ENCODE assay signal across 8 mouse cellular contexts in the genomic region with DNA sequence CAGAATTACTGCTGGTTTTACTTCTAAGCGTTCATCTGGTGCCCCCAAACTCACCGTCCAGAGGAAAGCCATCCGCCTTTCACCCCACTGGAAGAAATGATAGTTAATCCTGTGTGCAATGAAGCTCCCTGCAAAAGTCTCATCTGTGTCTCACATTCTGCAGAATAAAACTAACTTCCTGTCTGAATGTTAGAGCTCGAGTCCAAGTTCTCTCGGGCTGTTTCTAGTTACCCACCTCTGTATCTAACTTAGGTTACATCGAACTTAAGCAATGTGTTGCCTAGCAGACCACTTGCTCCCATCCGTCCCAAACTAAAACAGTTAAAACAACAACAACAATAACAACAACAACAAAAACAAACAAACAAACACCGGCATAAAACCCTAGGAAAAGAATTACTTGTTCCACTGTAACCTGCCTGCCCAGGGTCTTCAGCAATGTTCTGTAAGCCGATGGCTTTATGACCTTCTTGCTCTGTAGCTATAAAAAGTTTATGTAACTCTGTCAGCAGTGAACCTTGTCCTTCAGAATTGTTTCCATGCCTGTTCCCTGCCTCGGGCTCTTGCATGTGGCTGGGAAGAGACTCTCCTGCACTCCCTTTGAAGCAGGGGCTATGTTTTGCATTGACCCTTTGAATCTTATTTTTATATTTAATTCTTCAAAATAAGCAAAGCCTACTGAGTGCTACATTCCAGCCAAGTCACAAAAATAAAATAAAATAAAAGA. TPM values are rescaled to one million over a fixed set of nuclear protein-coding genes. Genes with fewer than 3 reads are reported as not detected.
DNase-seq lines count a peak whose midpoint lies in the region; ATAC-seq and TF ChIP-seq lines count a peak whose summit lies in the region.

No protein-coding gene starts in this region.

- peak overlapping the region; percentile 92 for H3K4me2 ChIP-seq in lung, postnatal 0 days (replicated peaks; ENCODE audit: low read depth, low read length)
- H3K4me2 ChIP-seq in forebrain, embryonic 12.5 days: peak overlapping the region; percentile 87
- H3K4me2 ChIP-seq in kidney, embryonic 16.5 days (replicated peaks; ENCODE audit: low read depth, low read length): peak overlapping the region; percentile 57
- peak overlapping the region; percentile 77 for H3K4me2 ChIP-seq in neural tube, embryonic 13.5 days

- DNase-seq in lung, postnatal 0 days (ENCODE audit: low spot score): no peak
- no peak for DNase-seq in lung, postnatal 14 days
- no peak for DNase-seq in right cerebral cortex, postnatal 10 days (ENCODE audit: low spot score in 2 of 2)
- no peak for DNase-seq in right cerebral cortex, postnatal 14 days
- DNase-seq in MN1 (ENCODE audit: low spot score): no peak

- no peak for ATAC-seq in lung, postnatal 0 days
- no peak; the same call in 1 of the 2 replicates for ATAC-seq in forebrain, embryonic 12.5 days (ENCODE audit: low FRiP score)
- ATAC-seq in kidney, embryonic 16.5 days (ENCODE audit: low FRiP score, low TSS enrichment): peak; percentile 24
- ATAC-seq in neural tube, embryonic 13.5 days (ENCODE audit: low read depth): no peak

- WGBS in lung, postnatal 0 days: 15% methylated on average over 10 of the region's 10 CpGs
- WGBS in forebrain, embryonic 12.5 days: 66% methylated on average over 10 of the region's 10 CpGs
- 20% methylated on average over 10 of the region's 10 CpGs for WGBS in kidney, embryonic 16.5 days
- WGBS in neural tube, embryonic 13.5 days: 54% methylated on average over 10 of the region's 10 CpGs

- no peak for TF ChIP-seq EP300 in lung, postnatal 0 days (IDR thresholded peaks at IDR 0.05)

- 0 out of 2 replicates have a peak overlapping the region, but pooled peaks have one; percentile 47 for H3K27ac ChIP-seq in lung, postnatal 0 days (ENCODE audit: low read length)
- H3K27ac ChIP-seq in forebrain, embryonic 12.5 days: no peak overlapping the region
- peak overlapping the region; percentile 75 for H3K27ac ChIP-seq in kidney, embryonic 16.5 days (ENCODE audit: low read length)
- no peak overlapping the region for H3K27ac ChIP-seq in neural tube, embryonic 13.5 days (replicated peaks)

- TF ChIP-seq CTCF in lung, postnatal 0 days (IDR thresholded peaks at IDR 0.05): no peak

- H3K36me3 ChIP-seq in lung, postnatal 0 days (ENCODE audit: insufficient read depth, low read length): no peaks in the 10 kb centered on the region
- H3K36me3 ChIP-seq in forebrain, embryonic 12.5 days (replicated peaks): no peaks in the 10 kb centered on the region
- H3K36me3 ChIP-seq in kidney, embryonic 16.5 days (ENCODE audit: insufficient read depth, low read length): no peaks in the 10 kb centered on the region
- no peaks in the 10 kb centered on the region for H3K36me3 ChIP-seq in neural tube, embryonic 13.5 days

- 0 out of 2 replicates have a peak overlapping the region, but pooled peaks have one; percentile 19 for H3K9ac ChIP-seq in lung, postnatal 0 days (replicated peaks; ENCODE audit: low read depth)
- H3K9ac ChIP-seq in forebrain, embryonic 12.5 days: peak overlapping the region; percentile 71
- H3K9ac ChIP-seq in kidney, embryonic 16.5 days (replicated peaks; ENCODE audit: low read length): peak overlapping the region; percentile 66
- H3K9ac ChIP-seq in neural tube, embryonic 13.5 days: peak overlapping the region; percentile 71; the same call in 1 of the 2 replicates

- peaks cover 16% of the 10 kb centered on the region; the same call in 1 of the 2 replicates for H3K4me1 ChIP-seq in lung, postnatal 0 days (ENCODE audit: insufficient read depth, low read depth, low read length)
- peaks cover 17% of the 10 kb centered on the region for H3K4me1 ChIP-seq in forebrain, embryonic 12.5 days
- H3K4me1 ChIP-seq in kidney, embryonic 16.5 days (ENCODE audit: insufficient read depth, low read length): peaks cover 42% of the 10 kb centered on the region
- H3K4me1 ChIP-seq in neural tube, embryonic 13.5 days (replicated peaks): peaks cover 20% of the 10 kb centered on the region

- no peaks in the 10 kb centered on the region for H3K9me3 ChIP-seq in lung, postnatal 0 days (ENCODE audit: low read length)
- no peaks in the 10 kb centered on the region for H3K9me3 ChIP-seq in forebrain, embryonic 12.5 days
- no peaks in the 10 kb centered on the region for H3K9me3 ChIP-seq in kidney, embryonic 16.5 days (ENCODE audit: low read length)
- H3K9me3 ChIP-seq in neural tube, embryonic 13.5 days: no peaks in the 10 kb centered on the region

- H3K4me3 ChIP-seq in lung, postnatal 0 days (ENCODE audit: low read depth, low read length): peak overlapping the region; percentile 71
- peak overlapping the region; percentile 65 for H3K4me3 ChIP-seq in forebrain, embryonic 12.5 days (replicated peaks)
- H3K4me3 ChIP-seq in kidney, embryonic 16.5 days (ENCODE audit: low read length): peak overlapping the region; percentile 71
- H3K4me3 ChIP-seq in neural tube, embryonic 13.5 days: peak overlapping the region; percentile 61

- no peaks in the 10 kb centered on the region for H3K27me3 ChIP-seq in lung, postnatal 0 days (replicated peaks; ENCODE audit: insufficient read depth, low read length)
- no peaks in the 10 kb centered on the region for H3K27me3 ChIP-seq in forebrain, embryonic 12.5 days
- H3K27me3 ChIP-seq in kidney, embryonic 16.5 days (ENCODE audit: insufficient read depth, low read length): no peaks in the 10 kb centered on the region
- H3K27me3 ChIP-seq in neural tube, embryonic 13.5 days: no peaks in the 10 kb centered on the region

RNA-seq across cellular contexts. Expression of a gene that starts 0.6 kb away (rescaled TPM):
- 119 TPM in 2 replicates for polyA plus RNA-seq in lung, postnatal 0 days (2015; fragmentation: Nextera tagmentation; extraction: Ambion mirVana)
- 46.6 and 55.3 TPM in 2 replicates for polyA plus RNA-seq in forebrain, embryonic 12.5 days (2016; fragmentation: Nextera tagmentation; extraction: Ambion mirVana)
- polyA plus RNA-seq in kidney, embryonic 16.5 days (2015; fragmentation: Nextera tagmentation; extraction: Ambion mirVana): 132 and 150 TPM in 2 replicates
- 34.4 and 37.1 TPM in 2 replicates for polyA plus RNA-seq in neural tube, embryonic 13.5 days (2015; fragmentation: Nextera tagmentation; extraction: Ambion mirVana)

RNA-seq across cellular contexts. Expression of a gene that starts 30.5 kb away (rescaled TPM):
- polyA plus RNA-seq in lung, postnatal 0 days (2015; fragmentation: Nextera tagmentation; extraction: Ambion mirVana): 1.5 and 1.8 TPM in 2 replicates
- polyA plus RNA-seq in forebrain, embryonic 12.5 days (2016; fragmentation: Nextera tagmentation; extraction: Ambion mirVana): 2.1 and 3.2 TPM in 2 replicates
- polyA plus RNA-seq in kidney, embryonic 16.5 days (2015; fragmentation: Nextera tagmentation; extraction: Ambion mirVana): 3.9 and 4.3 TPM in 2 replicates
- 5.4 and 6.5 TPM in 2 replicates for polyA plus RNA-seq in neural tube, embryonic 13.5 days (2015; fragmentation: Nextera tagmentation; extraction: Ambion mirVana)

Comparison
In these comparisons a context has a peak if more than half of its experiments do, and no peak if none do; other contexts are left out.
1. H3K27ac ChIP-seq: peak in lung, postnatal 0 days (single experiment) and kidney, embryonic 16.5 days (single experiment); none in forebrain, embryonic 12.5 days (single experiment) and neural tube, embryonic 13.5 days (single experiment).
2. H3K9ac ChIP-seq: peak in every context shown above with its lines; median percentile 71 in forebrain, embryonic 12.5 days; 71 in neural tube, embryonic 13.5 days; 66 in kidney, embryonic 16.5 days; 19 in lung, postnatal 0 days.
3. Peak in every context shown above with its lines, with median percentiles within 50 percentile points of each other: H3K4me2 ChIP-seq and H3K4me3 ChIP-seq.